Mouse (Mus musculus): ENCODE measurements around the gene Prps1.
"Not testable (repeated sequence)": the region's sequence is repeated elsewhere in the genome, so short reads cannot be mapped to it uniquely, and the experiment has no call there.

Prps1 gene

GRCm38 (mm10) chrX:140456279-140456731 is at the start of gene Prps1:
Prps1 (plus strand) TSS chrX:140456613.
- DNase-seq (ENCODE audit: low spot score in 2 of 2): peak; percentile 83 to 90

- DNase-seq (ENCODE audit: low spot score in 2 of 2): no peak
Observed at GRCm38 (mm10) chrX:140407593-140407992, 48.8 kb upstream of the Prps1 start.

GRCm38 (mm10) chrX:140418467-140418866 is 37.9 kb upstream of the Prps1 start:
- no peak for DNase-seq (ENCODE audit: low spot score in 2 of 2)

- DNase-seq (ENCODE audit: low spot score in 2 of 2): no peak
Observed at GRCm38 (mm10) chrX:140427124-140427523, 29.3 kb upstream of the Prps1 start.

- peak in 1 of 2 experiments; percentile 2 for DNase-seq (ENCODE audit: low spot score in 2 of 2)
Observed at GRCm38 (mm10) chrX:140428252-140428651, 28.2 kb upstream of the Prps1 start.

GRCm38 (mm10) chrX:140429985-140430384 is 26.4 kb upstream of the Prps1 start:
- DNase-seq (ENCODE audit: low spot score in 2 of 2): no peak

GRCm38 (mm10) chrX:140430506-140430905 is 25.9 kb upstream of the Prps1 start:
- no peak for DNase-seq (ENCODE audit: low spot score in 2 of 2)

GRCm38 (mm10) chrX:140431981-140432380 is 24.4 kb upstream of the Prps1 start:
- no peak for DNase-seq (ENCODE audit: low spot score in 2 of 2)

- no peak for DNase-seq (ENCODE audit: low spot score in 2 of 2)
Observed at GRCm38 (mm10) chrX:140432786-140433185, 23.6 kb upstream of the Prps1 start.

- no peak for DNase-seq (ENCODE audit: low spot score in 2 of 2)
Observed at GRCm38 (mm10) chrX:140437906-140438305, 18.5 kb upstream of the Prps1 start.

- no peak for DNase-seq (ENCODE audit: low spot score in 2 of 2)
Observed at GRCm38 (mm10) chrX:140445551-140445950, 10.9 kb upstream of the Prps1 start.

GRCm38 (mm10) chrX:140450071-140450470 is 6.3 kb upstream of the Prps1 start:
- DNase-seq (ENCODE audit: low spot score in 2 of 2): no peak

- DNase-seq (ENCODE audit: low spot score in 2 of 2): peak in 1 of 2 experiments; percentile 1
Observed at GRCm38 (mm10) chrX:140456751-140457491, 508 bp downstream of the Prps1 start.

GRCm38 (mm10) chrX:140457502-140457901 is 1.1 kb downstream of the Prps1 start:
- no peak for DNase-seq (ENCODE audit: low spot score in 2 of 2)

- no peak for DNase-seq (ENCODE audit: low spot score in 2 of 2)
Observed at GRCm38 (mm10) chrX:140478231-140478630, 21.8 kb downstream of the Prps1 start.

- DNase-seq (ENCODE audit: low spot score in 2 of 2): peak; percentile 34 to 38
Observed at GRCm38 (mm10) chrX:140479171-140479570, 22.8 kb downstream of the Prps1 start.

GRCm38 (mm10) chrX:140489174-140489573 is 32.8 kb downstream of the Prps1 start:
- DNase-seq (ENCODE audit: low spot score in 2 of 2): no peak

- no peak for DNase-seq (ENCODE audit: low spot score in 2 of 2)
Observed at GRCm38 (mm10) chrX:140490203-140490602, 33.8 kb downstream of the Prps1 start.

GRCm38 (mm10) chrX:140491884-140492571 is 35.6 kb downstream of the Prps1 start:
- DNase-seq (ENCODE audit: low spot score in 2 of 2): peak; percentile 37 to 51

- no peak for DNase-seq (ENCODE audit: low spot score in 2 of 2)
Observed at GRCm38 (mm10) chrX:140493527-140494029, 37.2 kb downstream of the Prps1 start.

GRCm38 (mm10) chrX:140494170-140494569 is 37.8 kb downstream of the Prps1 start:
- DNase-seq (ENCODE audit: low spot score in 2 of 2): no peak

GRCm38 (mm10) chrX:140498431-140498830 is 42.0 kb downstream of the Prps1 start:
- DNase-seq (ENCODE audit: low spot score in 2 of 2): not testable (repeated sequence)

- DNase-seq (ENCODE audit: low spot score in 2 of 2): no peak
Observed at GRCm38 (mm10) chrX:140500306-140500705, 43.9 kb downstream of the Prps1 start.

Measured in spleen, postnatal 36 days (tissue).